Mouse (Mus musculus) forebrain, embryonic 10.5 days (tissue): ENCODE data around the gene Il4ra. TPM values are rescaled to one million over a fixed set of nuclear protein-coding genes. Genes with fewer than 3 reads are reported as not detected.

Experiments
- DNase-seq: peaks from one replicate; pipeline ENCODE4 v3.0.0-alpha.2; 2017; ENCODE audit warnings: low spot score; ENCODE audit errors: extremely low spot score
- H3K27ac ChIP-seq: fragments of 300-500 bp; sonication (generic); 2 replicates; pipeline ENCODE4 v1.5.1; 2016; ENCODE audit warnings: mild to moderate bottlenecking
- H3K27me3 ChIP-seq: fragments of 300-500 bp; sonication (generic); 2 replicates; pipeline ENCODE4 v1.6.1; 2016; ENCODE audit warnings: mild to moderate bottlenecking; ENCODE audit not compliant: poor library complexity, severe bottlenecking
- H3K36me3 ChIP-seq: fragments of 300-500 bp; sonication (generic); replicated peaks from 2 replicates; pipeline ENCODE4 v1.6.1; 2016; ENCODE audit warnings: mild to moderate bottlenecking, moderate library complexity
- H3K4me1 ChIP-seq: fragments of 300-500 bp; sonication (generic); 2 replicates; pipeline ENCODE4 v1.6.1; 2016
- H3K4me3 ChIP-seq: fragments of 300-500 bp; sonication (generic); 2 replicates; pipeline ENCODE4 v1.5.1; 2016; ENCODE audit warnings: mild to moderate bottlenecking, moderate library complexity
- H3K9me3 ChIP-seq: fragments of 300-500 bp; sonication (generic); 2 replicates; pipeline ENCODE4 v1.6.1; 2016; ENCODE audit warnings: mild to moderate bottlenecking, moderate library complexity
- WGBS: fragments of 180-500 bp; shearing (Covaris S2); methylation state at CpG from one replicate; pipeline ENCODE4 v1.1.7; 2016; 5-methylcytosine and 5-hydroxymethylcytosine counted together
- polyA plus RNA-seq: library from polyadenylated mRNA; unstranded; fragments of >200 nt; fragmentation: Nextera tagmentation; extraction: Ambion mirVana; gene quantifications from 2 replicates; pipeline ENCODE4 v1.2.1, GENCODE M21; 2016

Il4ra gene
- polyA plus RNA-seq, 1 experiment from 2014 or later = 4.0 TPM

DNA sequence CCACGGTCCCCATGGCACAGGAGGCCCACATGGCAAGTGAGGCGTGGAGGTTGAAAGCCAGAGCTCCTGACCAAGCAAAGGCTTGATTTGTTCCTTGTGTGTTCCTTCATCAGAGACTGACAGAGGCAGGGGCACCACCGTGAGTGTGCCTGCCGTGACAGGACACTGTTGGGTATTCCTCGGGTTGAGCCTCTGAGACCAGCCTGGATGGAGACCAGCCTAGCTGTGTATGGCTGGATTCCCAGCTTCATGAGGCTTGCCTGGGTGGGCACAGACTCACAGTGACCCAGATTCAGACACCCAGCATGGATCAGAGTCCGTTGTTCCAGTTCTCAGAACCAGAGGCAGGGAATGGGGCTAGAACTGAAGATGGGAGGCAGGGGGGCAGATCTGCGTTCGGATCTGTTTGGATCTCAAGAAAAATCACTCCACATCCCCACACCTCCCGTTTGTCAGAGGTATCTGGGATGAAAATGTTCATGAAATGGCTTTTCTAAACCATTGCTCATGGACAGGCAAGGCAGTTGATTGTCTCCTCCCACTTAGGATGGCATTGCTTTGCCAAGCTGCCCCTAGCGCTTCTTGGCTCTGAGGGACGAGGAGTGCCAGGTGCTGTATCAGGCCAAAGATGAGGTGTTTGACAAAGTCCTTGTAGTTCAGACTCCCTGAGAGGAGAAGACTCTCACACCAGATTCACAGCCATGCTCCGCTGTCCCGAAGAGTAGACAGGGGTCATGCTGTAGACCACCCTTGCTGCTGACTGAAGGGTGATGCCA is 1.9 kb downstream of the Il4ra start:
- WGBS = 92% methylated on average over 13 of the region's 13 CpGs
- H3K4me1 ChIP-seq = peaks cover 25% of the 10 kb centered on the region
- peaks cover 63% of the 10 kb centered on the region for H3K27me3 ChIP-seq
- no peak overlapping the region for H3K4me3 ChIP-seq
- no peak overlapping the region for H3K27ac ChIP-seq
- H3K36me3 ChIP-seq = no peaks in the 10 kb centered on the region
- H3K9me3 ChIP-seq = no peaks in the 10 kb centered on the region
- no peak for DNase-seq

GRCm38 (mm10) chr7:125554456-125555114 is 2.7 kb downstream of the Il4ra start:
- Histone ChIP-seq H3K9me3 (no peaks in the 10 kb centered on the region), H3K4me3 (no peak overlapping the region), H3K36me3 (no peaks in the 10 kb centered on the region), H3K27ac (no peak overlapping the region), H3K4me1 (peaks cover 25% of the 10 kb centered on the region), H3K27me3 (peaks cover 57% of the 10 kb centered on the region)
- no peak for DNase-seq
- WGBS = 90% methylated on average over 9 of the region's 9 CpGs

- H3K27ac ChIP-seq = no peak overlapping the region
- no peaks in the 10 kb centered on the region for H3K36me3 ChIP-seq
- H3K27me3 ChIP-seq = peaks cover 49% of the 10 kb centered on the region
- 80% methylated on average over 7 of the region's 7 CpGs for WGBS
- H3K9me3 ChIP-seq = no peaks in the 10 kb centered on the region
- no peak for DNase-seq
- peaks cover 21% of the 10 kb centered on the region for H3K4me1 ChIP-seq
- no peak overlapping the region for H3K4me3 ChIP-seq
Observed at GRCm38 (mm10) chr7:125555351-125555872, 3.5 kb downstream of the Il4ra start.

- Histone ChIP-seq H3K36me3 (no peaks in the 10 kb centered on the region), H3K27me3 (peaks cover 42% of the 10 kb centered on the region), H3K4me3 (no peak overlapping the region), H3K4me1 (peaks cover 21% of the 10 kb centered on the region), H3K27ac (no peak overlapping the region), H3K9me3 (no peaks in the 10 kb centered on the region)
- WGBS = 83% methylated on average over 4 of the region's 4 CpGs
- no peak for DNase-seq
Observed at GRCm38 (mm10) chr7:125556096-125556495, 4.2 kb downstream of the Il4ra start.

DNA sequence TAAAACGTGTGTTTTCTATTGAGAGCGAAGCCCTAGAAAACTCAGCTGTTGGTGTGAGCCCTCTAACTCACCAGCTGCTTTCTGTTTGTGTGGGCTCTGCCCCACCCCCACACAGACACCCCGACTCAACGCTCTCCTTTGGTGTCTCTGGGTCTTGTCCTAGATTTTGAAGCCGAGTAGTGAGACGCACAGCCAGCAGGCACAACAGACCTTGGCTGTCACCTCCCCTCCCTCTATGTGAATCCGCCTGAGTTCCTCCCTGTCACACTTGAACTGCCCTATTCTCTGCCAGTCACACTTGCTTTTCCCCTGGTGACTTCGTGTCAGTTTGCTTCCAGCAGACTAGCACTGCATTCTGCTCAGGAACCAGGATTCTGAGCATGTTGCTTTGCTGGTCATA is 4.9 kb downstream of the Il4ra start:
- Histone ChIP-seq H3K27me3 (peaks cover 34% of the 10 kb centered on the region), H3K9me3 (no peaks in the 10 kb centered on the region), H3K36me3 (no peaks in the 10 kb centered on the region), H3K27ac (no peak overlapping the region), H3K4me1 (peaks cover 16% of the 10 kb centered on the region), H3K4me3 (no peak overlapping the region)
- WGBS = 78% methylated on average over 8 of the region's 8 CpGs
- DNase-seq = no peak

- Histone ChIP-seq H3K27ac (no peak overlapping the region), H3K27me3 (peaks cover 21% of the 10 kb centered on the region), H3K4me3 (no peak overlapping the region), H3K36me3 (no peaks in the 10 kb centered on the region), H3K9me3 (no peaks in the 10 kb centered on the region), H3K4me1 (0 out of 2 replicates have a peak, but pooled peaks cover 7% of the 10 kb centered on the region)
- 75% methylated on average over 4 of the region's 4 CpGs for WGBS
- no peak for DNase-seq
Observed at GRCm38 (mm10) chr7:125558401-125558945, 6.6 kb downstream of the Il4ra start.

- Histone ChIP-seq H3K36me3 (no peaks in the 10 kb centered on the region), H3K27ac (no peak overlapping the region), H3K27me3 (peaks cover 15% of the 10 kb centered on the region), H3K9me3 (no peaks in the 10 kb centered on the region), H3K4me1 (0 out of 2 replicates have a peak, but pooled peaks cover 7% of the 10 kb centered on the region), H3K4me3 (no peak overlapping the region)
- no peak for DNase-seq
- 78% methylated on average over 5 of the region's 5 CpGs for WGBS
Observed at GRCm38 (mm10) chr7:125558997-125559396, 7.1 kb downstream of the Il4ra start.

DNA sequence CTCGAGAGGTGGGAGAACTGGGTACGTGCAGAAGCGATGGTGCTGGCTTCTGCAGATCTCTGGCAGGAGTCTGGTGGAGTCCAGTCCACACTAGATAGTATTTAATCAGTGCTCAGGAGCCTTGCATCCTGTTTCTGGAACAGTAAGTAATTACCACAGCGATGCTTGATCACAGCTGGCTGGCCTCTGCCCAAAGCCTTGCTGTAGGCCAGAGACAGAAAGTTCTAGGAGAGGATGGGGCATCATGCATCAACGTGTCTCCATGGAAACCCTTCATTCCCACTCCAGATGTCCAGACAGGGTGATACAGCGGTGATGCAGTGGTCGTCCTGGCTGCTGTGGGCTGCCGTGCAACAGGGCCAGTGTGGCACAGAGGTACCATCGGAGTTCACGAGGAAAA is 7.6 kb downstream of the Il4ra start:
- Histone ChIP-seq H3K4me1 (peaks cover 7% of the 10 kb centered on the region; the same call in 1 of the 2 replicates), H3K4me3 (no peak overlapping the region), H3K9me3 (no peaks in the 10 kb centered on the region), H3K27ac (no peak overlapping the region), H3K36me3 (no peaks in the 10 kb centered on the region), H3K27me3 (peaks cover 10% of the 10 kb centered on the region)
- WGBS = 92% methylated on average over 10 of the region's 10 CpGs
- no peak for DNase-seq

DNA sequence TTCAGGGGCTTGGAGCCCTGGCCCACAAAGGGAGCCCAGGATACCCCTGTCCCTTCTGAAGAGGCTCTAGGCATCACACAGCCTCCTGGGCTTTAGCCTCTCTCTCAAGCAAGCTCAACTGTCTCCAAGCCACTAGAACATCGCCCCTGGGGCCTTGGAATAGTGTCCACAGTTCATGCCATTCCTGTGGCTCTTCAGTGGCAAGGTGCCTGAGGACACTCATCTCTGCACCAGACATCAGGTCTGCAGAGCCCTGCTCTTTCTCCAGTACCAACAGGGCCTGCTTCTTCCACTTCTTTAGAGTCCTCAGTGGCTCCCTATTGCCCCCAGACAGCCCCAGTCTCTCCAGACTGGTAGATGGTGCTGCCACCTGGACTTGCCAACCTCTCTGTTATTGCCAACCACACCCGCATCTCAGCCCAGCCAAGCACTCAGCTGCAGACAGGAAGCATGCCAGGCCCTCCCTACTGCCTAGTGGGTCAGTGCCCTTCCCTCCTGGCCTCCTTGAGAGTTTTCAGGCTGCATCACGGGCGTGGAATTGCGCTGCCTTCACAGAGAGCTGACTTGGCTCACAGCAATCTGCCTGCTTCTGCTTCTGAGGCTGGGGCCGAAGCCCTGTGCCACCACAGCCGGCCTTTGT is 8.3 kb downstream of the Il4ra start:
- DNase-seq = no peak
- peaks cover 13% of the 10 kb centered on the region; the same call in 1 of the 2 replicates for H3K4me1 ChIP-seq
- 87% methylated on average over 7 of the region's 7 CpGs for WGBS

DNA sequence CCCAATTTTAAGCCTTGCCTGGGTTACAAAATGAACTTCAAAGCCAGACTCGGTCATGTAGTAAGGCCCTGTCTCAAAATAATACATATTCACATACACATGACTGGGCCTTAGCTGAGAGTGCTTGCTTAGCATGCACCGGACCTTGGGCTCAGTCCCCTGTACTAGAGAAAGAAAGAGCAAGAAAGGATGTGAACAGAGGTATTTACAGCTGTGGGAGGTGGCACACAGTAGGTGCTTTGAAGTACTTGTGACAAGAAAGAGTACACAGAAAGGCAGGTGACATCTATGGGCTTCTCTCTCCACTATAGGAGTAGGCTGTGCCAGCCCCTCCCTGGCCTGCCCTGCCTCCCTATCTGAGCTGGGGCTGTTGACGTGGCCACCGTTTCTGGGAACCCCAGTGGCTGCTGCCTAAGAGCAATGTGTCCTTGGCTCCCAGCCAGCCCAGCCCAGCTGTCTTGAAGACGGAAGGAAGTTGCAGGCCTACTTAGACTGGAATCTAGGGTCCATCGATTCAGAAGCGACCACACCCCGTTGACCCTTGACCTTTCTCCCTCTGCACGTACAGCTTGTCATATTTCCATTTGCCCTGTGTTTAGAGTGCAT is 9.3 kb downstream of the Il4ra start:
- Histone ChIP-seq H3K27me3 (no peaks in the 10 kb centered on the region), H3K4me1 (peaks cover 21% of the 10 kb centered on the region), H3K4me3 (no peak overlapping the region), H3K36me3 (no peaks in the 10 kb centered on the region), H3K27ac (no peak overlapping the region), H3K9me3 (no peaks in the 10 kb centered on the region)
- 88% methylated on average over 9 of the region's 9 CpGs for WGBS
- DNase-seq = no peak

More for the DNA sequence above, 8.3 kb downstream of the Il4ra start:
- Histone ChIP-seq H3K4me3 (no peak overlapping the region), H3K27me3 (peaks cover 5% of the 10 kb centered on the region; the same call in 1 of the 2 replicates), H3K27ac (peak overlapping the region; percentile 21; the same call in 1 of the 2 replicates), H3K9me3 (no peaks in the 10 kb centered on the region), H3K36me3 (no peaks in the 10 kb centered on the region)

- DNase-seq = no peak
- H3K4me1 ChIP-seq = peaks cover 17% of the 10 kb centered on the region
- no peaks in the 10 kb centered on the region for H3K9me3 ChIP-seq
- no peak overlapping the region for H3K27ac ChIP-seq
- 73% methylated on average over 4 of the region's 4 CpGs for WGBS
- no peaks in the 10 kb centered on the region for H3K27me3 ChIP-seq
- H3K36me3 ChIP-seq = no peaks in the 10 kb centered on the region
- H3K4me3 ChIP-seq = no peak overlapping the region
Observed at GRCm38 (mm10) chr7:125562413-125562812, 10.5 kb downstream of the Il4ra start.

GRCm38 (mm10) chr7:125563093-125563492 is 11.2 kb downstream of the Il4ra start:
- H3K4me1 ChIP-seq = peaks cover 17% of the 10 kb centered on the region
- no peaks in the 10 kb centered on the region for H3K36me3 ChIP-seq
- no peak for DNase-seq
- 88% methylated on average over 3 of the region's 3 CpGs for WGBS
- H3K27ac ChIP-seq = no peak overlapping the region
- no peaks in the 10 kb centered on the region for H3K9me3 ChIP-seq
- H3K4me3 ChIP-seq = no peak overlapping the region
- no peaks in the 10 kb centered on the region for H3K27me3 ChIP-seq
